Mouse (Mus musculus) myocyte (in vitro differentiated cells): ENCODE results near the gene Tex101. TPM values are rescaled to one million over a fixed set of nuclear protein-coding genes. Genes with fewer than 3 reads are reported as not detected.

Source experiments
- H3K27me3 ChIP-seq: one replicate; pipeline ENCODE4 v1.6.1; 2011; ENCODE audit not compliant: control insufficient read depth, insufficient read depth, insufficient read length
- H3K36me3 ChIP-seq: one replicate; pipeline ENCODE4 v1.6.1; 2011; ENCODE audit not compliant: control insufficient read depth, insufficient read depth
- H3K4me2 ChIP-seq: one replicate; pipeline ENCODE4 v1.6.1; 2011; ENCODE audit warnings: low read depth, control low read depth
- H3K4me3 ChIP-seq: one replicate; pipeline ENCODE4 v1.5.1; 2011; ENCODE audit warnings: mild to moderate bottlenecking, control low read depth, moderate library complexity
- H3K79me2 ChIP-seq: one replicate; pipeline ENCODE4 v1.6.1; 2011; ENCODE audit not compliant: control insufficient read depth, insufficient read depth
- H3ac ChIP-seq: one replicate; pipeline ENCODE4 v1.6.1; 2011; ENCODE audit not compliant: control insufficient read depth, insufficient read length
- CEBPB ChIP-seq: IDR thresholded peaks from 2 replicates; pipeline ENCODE4 v1.6.1; 2011; ENCODE audit warnings: mild to moderate bottlenecking, moderate library complexity; ENCODE audit not compliant: poor library complexity, insufficient read depth, severe bottlenecking
- E2F4 ChIP-seq: IDR thresholded peaks from one replicate; pipeline ENCODE4 v1.6.1; 2011; ENCODE audit warnings: mild to moderate bottlenecking, control low read depth, moderate library complexity; ENCODE audit not compliant: insufficient read depth
- MAX ChIP-seq: IDR thresholded peaks from one replicate; pipeline ENCODE4 v1.6.1; 2011; ENCODE audit warnings: low read depth, mild to moderate bottlenecking, control low read depth
- MYOD1 ChIP-seq, 3 experiments: IDR thresholded peaks; one replicate each; pipeline ENCODE4 v1.6.1; 2011; ENCODE audit warnings: control low read depth in 2 of 3, low read depth in 2 of 3, mild to moderate bottlenecking in 2 of 3, moderate library complexity in 1 of 3; ENCODE audit not compliant: insufficient read length in 2 of 3, control insufficient read depth in 1 of 3
- MYOG ChIP-seq, 3 experiments: IDR thresholded peaks; one replicate each; pipeline ENCODE4 v1.6.1; 2011; ENCODE audit warnings: control low read depth in 2 of 3, low read depth in 2 of 3, mild to moderate bottlenecking in 2 of 3; ENCODE audit not compliant: insufficient read length in 2 of 3, control insufficient read depth in 1 of 3, insufficient read depth in 1 of 3
- POLR2A ChIP-seq: IDR thresholded peaks from one replicate; pipeline ENCODE4 v1.6.1; 2011; ENCODE audit warnings: low read depth, mild to moderate bottlenecking, control low read depth, moderate library complexity; ENCODE audit not compliant: insufficient read length
- POLR2AphosphoS2 ChIP-seq: IDR thresholded peaks from one replicate; pipeline ENCODE4 v1.6.1; 2011; ENCODE audit warnings: low read depth, control low read depth; ENCODE audit not compliant: insufficient read length
- REST ChIP-seq: IDR thresholded peaks from one replicate; pipeline ENCODE4 v1.6.1; 2011; ENCODE audit warnings: mild to moderate bottlenecking, control low read depth, moderate library complexity; ENCODE audit not compliant: insufficient read depth, insufficient read length
- SRF ChIP-seq: IDR thresholded peaks from one replicate; pipeline ENCODE4 v1.6.1; 2011; ENCODE audit warnings: low read depth; ENCODE audit not compliant: control insufficient read depth, insufficient read length
- TCF12 ChIP-seq: IDR thresholded peaks from one replicate; pipeline ENCODE4 v1.6.1; 2011; ENCODE audit warnings: mild to moderate bottlenecking, control low read depth; ENCODE audit not compliant: poor library complexity, insufficient read depth, severe bottlenecking
- TCF3 ChIP-seq: IDR thresholded peaks from one replicate; pipeline ENCODE4 v1.6.1; 2011; ENCODE audit warnings: low read depth, control low read depth; ENCODE audit not compliant: insufficient read length
- USF1 ChIP-seq: IDR thresholded peaks from one replicate; pipeline ENCODE4 v1.6.1; 2011; ENCODE audit warnings: low read depth, mild to moderate bottlenecking, control low read depth, moderate library complexity
- polyA plus RNA-seq: library from polyadenylated mRNA; unstranded; fragments of >200 nt; fragmentation: generic; extraction: Trizol; gene quantifications from one replicate; pipeline ENCODE4 v1.2.1, GENCODE M21; 2012; ENCODE audit warnings: missing spikeins

Gene Tex101
- polyA plus RNA-seq, 1 experiment, result not detected

- Histone ChIP-seq H3K4me2 (no peak overlapping the region), H3K36me3 (no peaks in the 10 kb centered on the region), H3K4me3 (no peak overlapping the region), H3K27me3 (peaks cover 48% of the 10 kb centered on the region), H3ac (no peak overlapping the region), H3K79me2 (no peaks in the 10 kb centered on the region)
- TF ChIP-seq CEBPB (no peak), POLR2A (no peak), TCF3 (no peak), MYOD1 (IDR thresholded peaks at IDR 0.05; ENCODE audit: control insufficient read depth in 1 of 3, insufficient read length in 2 of 3, low read depth in 2 of 3) (no peak), E2F4 (no peak), POLR2AphosphoS2 (no peak), MYOG (IDR thresholded peaks at IDR 0.05; ENCODE audit: control insufficient read depth in 1 of 3, insufficient read depth in 1 of 3, insufficient read length in 2 of 3, low read depth in 2 of 3) (no peak), MAX (no peak), USF1 (no peak), REST (no peak), TCF12 (no peak), SRF (no peak)
Measured at GRCm38 (mm10) chr7:24671944-24672439, 4.5 kb downstream of the Tex101 start.

GRCm38 (mm10) chr7:24664959-24665358 is 11.5 kb downstream of the Tex101 start:
- Histone ChIP-seq H3K4me2 (no peak overlapping the region), H3K27me3 (peaks cover 53% of the 10 kb centered on the region), H3ac (no peak overlapping the region), H3K79me2 (no peaks in the 10 kb centered on the region), H3K36me3 (no peaks in the 10 kb centered on the region), H3K4me3 (no peak overlapping the region)
- no peak for TF ChIP-seq POLR2A
- TF ChIP-seq MYOG (IDR thresholded peaks at IDR 0.05; ENCODE audit: control insufficient read depth in 1 of 3, insufficient read depth in 1 of 3, insufficient read length in 2 of 3, low read depth in 2 of 3), result no peak
- TF ChIP-seq SRF, result no peak
- TF ChIP-seq E2F4, result no peak
- TF ChIP-seq POLR2AphosphoS2, result no peak
- TF ChIP-seq MYOD1 (IDR thresholded peaks at IDR 0.05; ENCODE audit: control insufficient read depth in 1 of 3, insufficient read length in 2 of 3, low read depth in 2 of 3), result no peak
- TF ChIP-seq CEBPB, result no peak
- TF ChIP-seq MAX, result no peak
- no peak for TF ChIP-seq TCF12

GRCm38 (mm10) chr7:24664301-24664700 is 12.2 kb downstream of the Tex101 start:
- H3K4me3 ChIP-seq, result no peak overlapping the region
- no peak for TF ChIP-seq E2F4
- TF ChIP-seq MYOD1 (IDR thresholded peaks at IDR 0.05; ENCODE audit: control insufficient read depth in 1 of 3, insufficient read length in 2 of 3, low read depth in 2 of 3), result no peak
- no peak for TF ChIP-seq TCF3
- no peak for TF ChIP-seq REST
- no peak for TF ChIP-seq CEBPB
- H3K79me2 ChIP-seq, result no peaks in the 10 kb centered on the region
- no peaks in the 10 kb centered on the region for H3K36me3 ChIP-seq
- peaks cover 47% of the 10 kb centered on the region for H3K27me3 ChIP-seq
- no peak overlapping the region for H3ac ChIP-seq
- H3K4me2 ChIP-seq, result no peak overlapping the region

- Histone ChIP-seq H3K27me3 (peaks cover 32% of the 10 kb centered on the region), H3K4me3 (no peak overlapping the region), H3K36me3 (no peaks in the 10 kb centered on the region), H3K4me2 (no peak overlapping the region), H3ac (no peak overlapping the region), H3K79me2 (no peaks in the 10 kb centered on the region)
- TF ChIP-seq POLR2A, result no peak
- no peak for TF ChIP-seq MAX
- TF ChIP-seq MYOD1 (IDR thresholded peaks at IDR 0.05; ENCODE audit: control insufficient read depth in 1 of 3, insufficient read length in 2 of 3, low read depth in 2 of 3), result no peak
- TF ChIP-seq CEBPB, result no peak
- TF ChIP-seq E2F4, result no peak
- TF ChIP-seq MYOG (IDR thresholded peaks at IDR 0.05; ENCODE audit: control insufficient read depth in 1 of 3, insufficient read depth in 1 of 3, insufficient read length in 2 of 3, low read depth in 2 of 3), result no peak
- TF ChIP-seq SRF, result no peak
- TF ChIP-seq TCF3, result no peak
- no peak for TF ChIP-seq REST
- TF ChIP-seq USF1, result no peak
- no peak for TF ChIP-seq POLR2AphosphoS2
- TF ChIP-seq TCF12, result no peak
Measured at GRCm38 (mm10) chr7:24662575-24662974, 13.9 kb downstream of the Tex101 start.
